Mouse (Mus musculus): ENCODE results near the gene Usp34. TPM values are rescaled to one million over a fixed set of nuclear protein-coding genes. Genes with fewer than 3 reads are reported as not detected.
"Not testable (repeated sequence)": the region's sequence is repeated elsewhere in the genome, so short reads cannot be mapped to it uniquely, and the experiment has no call there.

Gene Usp34
- total RNA-seq, 2 experiments from 2014 or later, result 30.2 to 35.4 TPM

DNA sequence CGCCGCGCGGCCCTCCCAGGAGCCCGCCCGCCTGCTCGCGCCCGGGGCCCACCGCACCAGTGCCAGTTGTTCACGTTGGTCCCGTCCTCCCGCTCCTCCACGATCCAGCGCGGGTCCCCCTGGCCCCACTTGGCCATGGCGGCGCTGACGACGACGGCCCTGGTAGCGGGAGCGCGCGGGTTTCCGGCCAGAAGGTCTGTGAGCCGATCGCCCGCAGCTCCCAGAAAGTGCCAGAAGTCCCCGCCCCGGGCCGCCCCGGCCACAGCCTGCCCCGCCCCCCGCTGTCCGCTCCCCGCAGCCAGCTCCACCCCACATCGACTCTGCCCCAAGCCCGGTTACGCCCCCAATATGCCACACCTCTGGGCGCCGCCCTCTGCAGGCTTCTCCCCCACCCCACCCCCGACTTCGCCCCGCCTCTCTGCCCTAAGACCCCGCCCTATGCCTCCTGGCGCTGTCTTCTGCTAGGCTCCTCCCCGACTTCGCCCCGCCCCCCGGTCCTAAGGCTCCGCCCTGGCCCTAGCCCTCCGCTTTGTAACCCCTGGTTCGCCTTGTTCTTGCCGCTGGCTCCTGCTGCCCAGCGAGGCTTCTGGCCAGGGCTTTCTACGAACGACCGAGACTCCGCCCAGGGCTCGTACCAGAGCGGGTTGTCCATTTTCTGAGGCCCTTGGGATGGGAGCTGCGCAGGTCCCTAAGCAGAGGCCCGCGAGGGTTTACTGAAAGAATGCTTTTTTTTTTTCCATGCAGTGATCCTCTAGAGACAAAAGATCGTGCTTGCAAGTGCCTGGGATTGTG lies 191.2 kb downstream of the Usp34 start, which contains the start of gene Ahsa2:
Gene Ahsa2 (minus strand): TSS at position 313 of the 792 bp plus-strand sequence.
- DNase-seq, result peak; percentile 98

DNA sequence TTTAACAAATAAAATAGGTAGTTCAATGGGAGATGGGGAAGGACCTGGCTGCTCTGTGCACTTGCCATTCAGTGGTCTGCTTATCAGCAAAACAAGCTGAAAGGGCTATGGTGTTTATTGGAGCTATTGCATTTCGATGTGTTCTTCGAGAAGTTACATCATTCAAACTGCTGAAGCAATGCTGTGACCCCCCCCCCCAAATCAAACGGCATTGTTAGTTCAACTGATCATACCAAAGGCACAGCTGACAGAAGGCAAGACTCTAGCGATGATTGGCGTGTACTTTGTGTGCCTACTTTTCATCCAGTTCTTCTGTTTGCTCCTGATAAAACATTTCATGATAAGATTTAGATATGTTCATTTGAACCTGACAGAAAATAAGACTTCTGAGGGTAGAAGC lies 191.9 kb downstream of the Usp34 start:
- DNase-seq, result no peak

DNA sequence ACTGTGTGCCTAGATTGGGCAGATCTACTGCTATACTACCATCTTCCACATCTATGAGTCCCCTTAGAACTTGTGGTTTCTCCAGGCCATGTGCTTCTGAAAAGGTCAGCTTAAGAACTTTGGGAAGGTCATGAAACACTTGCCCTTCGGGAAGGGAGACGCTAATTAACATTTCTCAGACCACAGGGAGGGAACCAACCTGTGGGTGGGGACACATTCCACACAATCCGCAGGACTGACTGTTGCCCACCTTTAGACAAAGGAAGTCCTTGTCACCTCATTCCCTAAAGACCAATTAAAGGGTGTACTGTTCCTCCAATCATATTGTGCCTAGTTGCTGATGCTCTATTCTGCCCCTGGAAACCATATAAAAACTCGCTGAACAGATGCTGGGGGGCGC lies 198.1 kb downstream of the Usp34 start:
- DNase-seq, result not testable (repeated sequence)

DNA sequence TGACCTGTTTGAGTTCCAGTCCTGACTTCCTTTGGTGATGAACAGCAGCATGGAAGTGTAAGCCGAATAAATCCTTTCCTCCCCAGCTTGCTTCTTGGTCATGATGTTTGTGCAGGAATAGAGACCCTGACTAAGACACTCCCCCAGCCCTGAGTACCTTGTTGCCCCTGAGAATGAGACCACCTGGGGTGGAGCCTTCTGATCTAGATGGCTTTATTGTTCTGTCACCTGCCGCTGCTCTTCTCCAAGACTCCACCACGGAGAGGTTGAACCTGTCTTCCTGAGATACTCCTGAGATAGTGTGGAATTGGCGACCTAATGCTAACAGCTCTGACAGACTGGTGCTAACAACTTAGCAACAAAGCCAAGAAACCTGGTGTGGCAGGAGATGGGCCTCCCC lies 208.1 kb downstream of the Usp34 start:
- DNase-seq, result not testable (repeated sequence)

DNA sequence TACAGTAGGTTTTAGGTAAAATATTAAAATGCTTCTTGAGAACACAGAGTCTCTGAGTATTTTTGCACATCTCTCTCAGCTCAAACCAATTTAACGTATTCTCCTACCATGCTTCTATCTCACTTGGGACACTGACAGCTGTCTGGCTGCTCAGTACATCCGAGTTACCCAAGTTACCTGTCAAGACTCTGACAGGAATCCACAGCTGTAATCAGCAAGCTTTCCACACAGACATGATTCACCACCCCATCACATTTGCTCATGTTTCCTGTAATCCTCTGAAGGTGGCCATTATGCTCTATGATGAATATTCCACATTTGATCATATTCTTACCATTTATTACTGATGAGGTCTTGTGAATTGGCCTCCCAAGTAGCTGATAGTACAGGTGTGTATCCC lies 208.6 kb downstream of the Usp34 start:
- DNase-seq, result no peak

DNA sequence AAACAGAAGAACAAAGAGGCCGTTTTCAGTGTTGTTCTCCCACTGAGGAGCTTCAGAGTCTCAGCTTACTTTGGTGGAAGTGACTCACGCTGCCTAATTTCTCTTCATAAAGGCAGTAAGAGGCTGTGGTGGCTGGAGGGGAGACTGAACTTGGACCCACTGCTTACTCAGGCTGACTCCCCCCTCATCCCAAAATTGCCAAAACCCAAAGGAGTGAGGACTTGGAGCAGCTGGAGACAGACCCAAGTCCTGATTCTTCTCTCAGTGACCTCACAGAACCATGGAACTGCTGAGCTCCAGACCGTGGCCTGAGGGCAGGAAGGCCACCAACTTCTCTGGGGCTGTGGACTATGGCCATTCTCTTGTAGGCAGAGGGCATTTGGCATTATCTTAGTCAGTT lies 212.3 kb downstream of the Usp34 start:
- DNase-seq, result no peak

DNA sequence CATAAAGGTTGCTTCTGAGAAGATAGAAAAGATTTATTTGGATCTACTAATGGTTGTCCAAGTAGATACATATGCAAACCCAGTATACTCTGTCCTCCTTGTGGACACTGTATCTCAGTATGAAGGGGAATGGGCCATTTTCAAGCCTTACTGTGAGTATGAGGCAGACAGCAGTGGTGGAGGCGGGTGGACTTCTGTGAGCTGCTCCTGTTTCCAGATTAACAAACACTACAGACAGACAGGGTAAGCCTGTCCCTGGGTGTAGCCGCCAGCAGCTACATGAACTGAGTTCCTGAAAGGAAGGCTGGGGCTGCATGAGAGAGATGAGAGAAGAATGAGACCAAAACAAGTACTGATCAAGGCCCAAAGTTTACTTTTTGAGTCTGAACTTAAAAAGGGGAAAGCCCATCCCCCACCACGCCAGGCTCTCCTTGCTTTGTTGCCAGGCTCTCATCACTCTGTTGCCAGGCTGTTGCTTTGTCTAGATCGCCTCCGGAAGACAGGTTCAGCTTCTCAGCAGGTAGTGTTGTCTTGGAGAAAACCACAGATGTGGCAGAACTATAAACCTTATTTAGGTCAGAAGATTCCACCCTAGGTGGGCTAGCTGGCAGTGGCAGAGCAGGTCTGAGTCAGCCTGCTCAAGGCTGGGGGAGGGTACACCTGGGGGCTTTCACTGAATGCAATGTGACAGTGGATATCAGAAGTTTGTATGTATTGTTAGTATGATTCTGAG lies 213.9 kb downstream of the Usp34 start, which contains the start of gene 1700093K21Rik:
Gene 1700093K21Rik (minus strand): TSS at position 683 of the 733 bp plus-strand sequence.
- no peak for DNase-seq

DNA sequence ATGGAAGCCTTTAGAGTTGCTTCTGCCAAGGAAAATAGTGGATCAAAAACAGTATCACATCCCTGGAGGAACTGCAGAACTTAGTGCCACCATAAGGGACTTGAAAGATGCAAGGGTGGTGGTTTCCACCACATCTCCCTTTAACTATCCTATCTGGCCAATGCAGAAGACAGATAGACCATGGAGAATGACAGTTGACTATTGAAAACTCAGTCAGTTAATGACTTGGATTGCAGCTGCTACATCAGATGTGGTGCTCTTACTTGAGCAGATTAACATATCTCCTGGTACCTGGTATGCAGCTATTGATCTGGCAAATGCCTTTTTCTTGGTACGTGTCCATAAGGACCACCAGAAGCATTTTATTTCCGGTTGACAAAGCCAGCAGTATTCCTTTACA lies 230.8 kb downstream of the Usp34 start:
- no peak for DNase-seq

Small RNA genes within 50 kb of the gene (microRNA-seq; reads per million reads assigned to microRNA genes)
- 0 reads per million in 2 experiments for gene Gm47279 (ENCODE audit: borderline replicate concordance in 2 of 2)

Other genes with a start within 250 kb of the Usp34 start
- 10 to 100 TPM; 23.7 to 24.5 TPM for gene Xpo1, start 50.9 kb upstream of the Usp34 start, total RNA-seq (2021)
- 10 to 100 TPM; 31.7 to 41.4 TPM for gene Ahsa2, start 191.1 kb downstream of the Usp34 start, total RNA-seq (2021)
- gene 1700093K21Rik, start 214.3 kb downstream of the Usp34 start, total RNA-seq (2021), result not detected

All from gastrocnemius, postnatal 25 days (tissue).